Mouse (Mus musculus) spleen, postnatal 36 days (tissue): Measurements from ENCODE around the gene Rcn3.
A peak's percentile ranks its signal among the peaks of the same experiment; 100 is the strongest.

Source experiments
- DNase-seq, 2 experiments: peaks; one replicate each; pipeline ENCODE4 v3.0.0; 2022; ENCODE audit warnings: low spot score in 2 of 2, mixed read lengths in 1 of 2

Rcn3 gene

GRCm38 (mm10) chr7:45073949-45074348 is 18.1 kb downstream of the Rcn3 start:
- no peak for DNase-seq

DNA sequence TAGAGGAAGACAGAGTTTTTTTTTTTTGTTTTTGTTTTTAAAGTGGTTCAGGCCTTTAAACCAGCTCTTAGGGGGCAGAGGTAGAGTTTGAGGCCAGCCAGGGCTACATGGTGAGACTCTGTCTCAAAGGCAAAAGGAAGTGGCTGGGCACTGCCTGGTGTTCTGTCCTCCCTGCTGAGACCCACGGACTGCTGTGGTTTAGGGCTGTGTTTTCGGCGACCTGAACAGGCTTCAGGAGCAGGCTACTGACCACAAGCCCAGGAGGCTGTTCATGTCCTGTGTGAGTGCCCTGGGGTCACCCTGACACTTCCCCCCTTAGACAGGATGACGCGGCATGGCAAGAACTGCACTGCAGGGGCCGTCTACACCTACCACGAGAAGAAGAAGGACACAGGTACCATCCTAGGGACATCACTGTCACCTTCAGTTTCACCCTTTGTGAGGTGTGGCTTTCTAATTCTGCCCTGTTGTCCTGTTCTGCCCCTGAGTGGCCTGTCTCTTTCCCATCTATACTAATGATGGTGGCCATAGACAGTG is 18.8 kb downstream of the Rcn3 start:
- DNase-seq: no peak

DNA sequence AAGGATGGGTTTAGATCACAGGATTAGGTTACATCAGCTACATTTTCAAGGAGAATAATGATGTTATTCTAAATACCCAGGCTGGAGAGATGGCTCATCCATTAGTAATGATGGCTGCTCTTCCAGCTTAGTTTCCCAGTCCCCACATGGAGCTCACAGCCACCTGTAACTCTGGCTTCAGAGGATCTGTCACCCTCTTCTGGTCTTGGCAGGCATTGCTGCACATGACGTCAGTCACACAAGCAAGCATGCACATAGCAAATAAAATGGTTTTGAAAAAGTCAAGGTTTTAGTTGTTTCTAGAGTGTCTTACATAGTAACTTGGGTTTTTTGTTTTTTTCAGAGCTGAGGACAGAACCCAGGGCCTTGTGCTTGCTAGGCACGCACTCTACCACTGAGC is 19.8 kb downstream of the Rcn3 start:
- DNase-seq: no peak

- no peak for DNase-seq
Measured at GRCm38 (mm10) chr7:45069671-45070070, 22.4 kb downstream of the Rcn3 start.

DNA sequence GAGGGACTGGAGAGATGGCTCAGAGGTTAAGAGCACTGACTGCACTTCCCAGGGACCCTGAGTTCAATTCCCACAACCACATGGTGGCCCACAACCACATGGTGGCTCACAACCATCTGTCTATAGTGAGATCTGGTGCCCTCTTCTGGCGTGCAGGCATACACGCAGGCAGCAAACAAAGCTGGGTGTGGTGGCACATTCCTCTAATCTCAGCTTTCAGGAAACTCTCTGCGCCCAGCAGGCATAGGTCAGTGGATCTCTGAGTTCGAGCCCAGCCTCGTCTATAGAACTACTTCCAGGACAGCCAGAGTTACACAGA is 24.1 kb downstream of the Rcn3 start:
- peak; percentile 41 to 48 for DNase-seq

- DNase-seq: no peak
Measured at GRCm38 (mm10) chr7:45067190-45067999, 24.6 kb downstream of the Rcn3 start.

GRCm38 (mm10) chr7:45062239-45062835 is 29.7 kb downstream of the Rcn3 start, which contains the start of the genes Nosip and Prrg2:
Gene Nosip (plus strand): TSS chr7:45062429.
Gene Prrg2 (minus strand): TSS chr7:45062677.
- peak; percentile 95 to 97 for DNase-seq

DNA sequence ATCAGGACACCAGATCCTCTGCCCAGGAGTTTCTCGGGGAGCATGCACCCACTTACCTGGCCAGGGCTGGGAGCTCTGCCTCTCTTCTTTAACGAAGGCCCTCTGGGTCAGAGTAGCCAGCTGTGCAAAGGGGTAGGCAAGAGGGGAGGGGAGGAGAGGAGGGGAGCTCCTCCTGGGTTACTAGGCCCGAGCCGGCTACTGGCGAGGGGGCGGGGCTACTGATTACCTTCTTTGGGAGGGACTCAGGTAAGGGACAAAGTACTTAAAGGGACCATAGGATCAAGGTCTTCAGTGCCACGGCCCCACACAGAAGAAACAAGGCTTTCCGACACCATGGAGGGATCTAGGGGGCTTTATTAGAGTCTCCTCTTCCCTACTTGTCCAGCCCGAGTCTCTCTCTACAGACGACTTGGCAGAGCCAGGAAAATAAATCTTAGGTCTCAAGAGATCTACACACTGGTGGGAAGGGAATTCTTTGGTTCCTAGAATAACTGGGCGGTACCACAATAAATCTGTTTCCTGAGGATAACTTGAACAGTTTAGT is 30.4 kb downstream of the Rcn3 start:
- DNase-seq: peak in 1 of 2 experiments; percentile 31

- no peak for DNase-seq
Measured at GRCm38 (mm10) chr7:45060632-45061122, 31.3 kb downstream of the Rcn3 start.

GRCm38 (mm10) chr7:45058607-45059571 is 33.1 kb downstream of the Rcn3 start:
- no peak for DNase-seq

DNA sequence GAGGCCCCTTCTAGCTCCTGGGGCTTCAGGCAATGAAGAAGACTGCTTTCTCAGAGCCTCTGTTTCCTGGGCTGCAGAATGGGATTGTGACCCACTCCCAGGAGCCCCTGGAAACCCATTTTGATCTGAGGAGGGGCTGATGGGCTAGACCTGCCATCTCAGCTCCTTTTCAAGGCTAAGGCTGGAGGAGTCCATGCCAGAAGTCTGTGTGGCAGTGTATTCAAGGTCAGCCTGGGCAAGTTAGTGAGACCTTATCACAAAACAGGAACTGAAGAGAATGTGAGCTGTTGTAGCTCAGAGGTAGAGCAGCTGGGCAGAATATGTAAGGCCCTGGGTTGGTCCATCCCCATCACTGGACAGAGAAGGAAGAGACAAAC is 35.1 kb downstream of the Rcn3 start:
- no peak for DNase-seq

DNA sequence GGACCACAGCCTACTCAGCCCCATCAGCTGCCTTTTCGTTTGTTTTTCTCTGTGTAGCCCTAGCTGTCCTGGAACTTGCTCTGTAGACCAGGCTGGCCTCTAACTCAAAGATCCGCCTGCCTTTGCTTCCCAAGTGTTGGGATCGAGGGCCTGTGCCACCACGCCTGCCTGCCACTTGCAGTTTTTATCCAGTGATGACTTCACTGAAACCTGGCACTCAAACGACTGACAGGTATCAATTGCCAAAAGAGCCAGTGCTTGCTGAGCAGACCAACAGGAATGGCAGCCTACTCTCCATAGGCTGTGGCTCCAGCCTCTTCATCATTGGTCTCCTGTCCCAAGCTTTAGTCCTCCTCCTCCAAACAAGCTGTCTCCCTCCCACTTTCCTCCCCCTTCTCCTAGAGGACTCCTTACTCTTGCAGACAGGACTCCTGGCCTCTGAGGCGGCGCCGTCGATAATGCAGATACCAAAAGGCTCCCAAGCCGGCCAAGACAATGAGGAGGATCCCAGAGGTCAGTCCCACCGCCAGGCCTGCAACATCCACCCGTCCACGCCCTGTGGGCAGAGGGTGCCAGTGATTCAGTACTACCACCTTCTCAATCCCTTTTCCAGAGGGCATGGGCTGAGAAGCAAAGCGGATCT is 35.6 kb downstream of the Rcn3 start:
- DNase-seq: no peak

GRCm38 (mm10) chr7:45053931-45054510 is 38.0 kb downstream of the Rcn3 start:
- DNase-seq: peak; percentile 98

DNA sequence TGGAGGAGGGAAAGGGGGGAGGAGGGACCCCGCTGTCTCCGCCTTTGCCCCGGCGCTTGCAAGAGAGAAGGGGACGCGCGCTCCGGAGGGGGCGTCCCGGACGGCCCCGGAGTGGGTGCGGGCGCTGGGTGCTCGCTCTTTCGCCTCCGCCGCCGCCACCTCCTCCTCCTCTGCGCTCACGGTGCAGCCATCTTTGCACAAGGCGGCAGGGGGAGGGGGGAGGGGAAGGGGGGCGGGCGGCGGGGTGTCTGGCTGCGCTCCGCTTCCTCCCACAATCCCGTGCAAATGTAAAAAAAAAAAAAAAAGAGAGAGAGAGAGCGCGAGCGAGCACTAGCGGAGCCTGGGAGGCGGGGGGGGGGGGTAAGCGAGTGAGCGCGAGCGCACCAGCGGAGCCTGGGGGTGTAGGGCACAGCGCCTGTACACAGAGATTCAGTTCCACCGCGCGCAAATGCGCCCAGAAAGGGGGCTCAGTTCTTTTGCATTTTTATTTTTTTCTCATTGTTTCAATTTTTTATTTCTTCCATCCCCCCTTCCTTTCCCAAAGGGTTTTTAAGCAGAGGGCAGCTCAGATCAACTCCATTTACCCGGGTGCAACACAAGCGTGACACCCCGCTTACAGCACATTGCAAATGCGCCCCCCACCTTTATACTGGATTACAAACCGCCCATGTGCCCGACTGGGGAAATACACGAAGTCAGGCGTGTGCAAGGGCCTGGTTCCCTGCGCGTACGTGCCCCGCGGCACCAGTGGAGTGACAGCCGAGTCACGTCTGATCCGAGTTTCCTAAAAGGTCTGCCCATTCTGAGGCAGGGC is 38.7 kb downstream of the Rcn3 start:
- peak; percentile 83 to 86 for DNase-seq

DNA sequence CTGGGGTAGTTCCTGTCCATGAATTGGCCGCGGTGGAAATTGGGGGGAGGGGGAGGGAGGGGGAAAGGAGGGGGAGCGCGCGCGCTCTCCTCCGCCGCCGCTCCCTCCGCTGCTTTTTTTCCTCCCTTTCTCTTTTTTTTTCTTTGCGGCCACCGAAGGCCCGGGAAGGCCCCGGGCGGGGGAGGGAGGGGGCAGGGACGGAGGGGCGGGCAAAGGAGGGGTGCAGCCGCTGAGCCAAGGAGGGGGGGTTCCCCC is 39.2 kb downstream of the Rcn3 start, which contains the start of gene Prr12:
Prr12 (minus strand) TSS at position 20 of the 255 bp plus-strand sequence.
- DNase-seq: no peak

GRCm38 (mm10) chr7:45052181-45052861 is 39.7 kb downstream of the Rcn3 start:
- DNase-seq: peak; percentile 37 to 46

GRCm38 (mm10) chr7:45051601-45051974 is 40.4 kb downstream of the Rcn3 start:
- no peak for DNase-seq

GRCm38 (mm10) chr7:45050945-45051600 is 40.9 kb downstream of the Rcn3 start:
- DNase-seq: peak; percentile 34 to 57
